In the genomic region with DNA sequence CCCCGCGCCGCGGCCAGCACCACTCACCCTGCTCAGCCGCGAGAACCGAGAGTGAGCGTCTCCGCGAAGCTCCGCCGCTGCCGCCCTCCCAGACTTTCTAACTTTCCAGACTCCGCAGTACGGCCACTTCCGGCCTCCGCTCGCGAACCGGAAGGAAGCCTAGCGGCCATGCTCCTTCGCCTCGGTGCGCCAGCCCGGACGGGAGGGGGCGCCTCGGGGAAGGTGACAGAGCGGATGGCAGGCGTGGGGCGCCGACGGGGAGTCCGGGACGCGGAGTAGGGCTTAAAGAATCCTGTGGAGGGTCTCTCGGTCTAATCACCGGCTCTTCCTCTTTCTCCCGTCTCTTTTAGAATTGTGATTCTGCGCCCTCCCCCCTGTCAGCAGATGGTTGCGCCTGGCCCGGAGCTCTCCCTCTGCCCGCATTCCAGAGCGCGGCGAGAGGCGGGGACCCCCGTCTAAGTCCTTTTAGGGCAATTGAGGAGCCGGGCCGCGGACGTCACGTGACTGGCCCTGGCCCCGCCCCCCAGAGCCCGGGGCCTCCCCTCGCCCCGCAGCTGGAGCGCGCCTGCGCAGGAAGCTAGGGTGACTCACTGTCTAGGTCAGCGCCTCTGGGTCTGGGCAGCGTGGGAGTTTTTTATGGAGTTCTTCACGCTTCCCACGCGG, we compare ENCODE assay signal across 8 mouse cellular contexts. TPM values are rescaled to one million over a fixed set of nuclear protein-coding genes. Genes with fewer than 3 reads are reported as not detected.
A peak's percentile ranks its signal among the peaks of the same experiment; 100 is the strongest.
DNase-seq lines count a peak whose midpoint lies in the region; ATAC-seq lines count a peak whose summit lies in the region.

Myom1 (plus strand) TSS at position 553 of the 663 bp plus-strand sequence.

- peak within 1 kb of the TSS; percentile 93 for H3K4me3 ChIP-seq in heart, embryonic 10.5 days
- H3K4me3 ChIP-seq in kidney, embryonic 15.5 days (replicated peaks): peak within 1 kb of the TSS; percentile 74

- peak within 1 kb of the TSS; percentile 95 for H3K9ac ChIP-seq in kidney, embryonic 15.5 days

- H3K4me2 ChIP-seq in kidney, embryonic 15.5 days: peak within 1 kb of the TSS; percentile 68

- H3K27ac ChIP-seq in heart, embryonic 10.5 days: peak within 1 kb of the TSS; percentile 100
- peak within 1 kb of the TSS; percentile 100 for H3K27ac ChIP-seq in kidney, embryonic 15.5 days

- no peaks in the 10 kb centered on the region for H3K36me3 ChIP-seq in heart, embryonic 10.5 days
- H3K36me3 ChIP-seq in kidney, embryonic 15.5 days: 0 out of 2 replicates have a peak, but pooled peaks cover 5% of the 10 kb centered on the region

- H3K9me3 ChIP-seq in heart, embryonic 10.5 days: no peaks in the 10 kb centered on the region
- no peaks in the 10 kb centered on the region for H3K9me3 ChIP-seq in kidney, embryonic 15.5 days (replicated peaks)

- WGBS in heart, embryonic 10.5 days: under 1% methylated on average over 65 of the region's 65 CpGs
- WGBS in kidney, embryonic 15.5 days: under 1% methylated on average over 65 of the region's 65 CpGs

- peak; percentile 99 for DNase-seq in B cell, adult 2 months
- peak; percentile 97 for DNase-seq in brain, adult 2 months (ENCODE audit: low read depth, low spot score)
- peak; percentile 99 for DNase-seq in heart, embryonic 10.5 days (ENCODE audit: low spot score)
- peak; percentile 98 for DNase-seq in liver
- peak; percentile 99 for DNase-seq in spleen, postnatal 4 days (ENCODE audit: low spot score in 2 of 2)

- peaks cover 38% of the 10 kb centered on the region for H3K4me1 ChIP-seq in heart, embryonic 10.5 days
- H3K4me1 ChIP-seq in kidney, embryonic 15.5 days: peaks cover 40% of the 10 kb centered on the region

- peak; percentile 87 for ATAC-seq in erythroblast, adult 5-6 weeks (replicated peaks; ENCODE audit: low FRiP score, poor library complexity, severe bottlenecking)
- peak; percentile 96 for ATAC-seq in kidney, embryonic 15.5 days (replicated peaks; ENCODE audit: low FRiP score)
- ATAC-seq in monocyte, adult 5-6 weeks (replicated peaks; ENCODE audit: insufficient number of reproducible peaks, low FRiP score, low TSS enrichment, poor library complexity, severe bottlenecking): peak; percentile 76

- H3K27me3 ChIP-seq in heart, embryonic 10.5 days (ENCODE audit: insufficient read depth, poor library complexity, severe bottlenecking): no peaks in the 10 kb centered on the region
- H3K27me3 ChIP-seq in kidney, embryonic 15.5 days: no peaks in the 10 kb centered on the region

RNA-seq across cellular contexts. Expression of gene Myom1, which starts in this region (rescaled TPM):
- total RNA-seq in erythroblast, adult 5-6 weeks (2015; ENCODE audit: low replicate concordance): not detected in 2 replicates
- total RNA-seq in erythroblast, adult 5-6 weeks (2017; ENCODE audit: low replicate concordance): 0.34 and 1.1 TPM in 2 replicates
- 109 and 198 TPM in 2 replicates for polyA plus RNA-seq in heart, embryonic 10.5 days (2016; fragmentation: Nextera tagmentation; extraction: Ambion mirVana)
- polyA plus RNA-seq in kidney, embryonic 15.5 days (2015; fragmentation: Nextera tagmentation; extraction: Ambion mirVana): 5.5 and 6.0 TPM in 2 replicates
- total RNA-seq in monocyte, adult 5-6 weeks (2017): 3.4 to 10.7 TPM (median 5.0 TPM) in 3 replicates

Comparison
In these comparisons a context has a peak if more than half of its experiments do, and no peak if none do; other contexts are left out.
1. Peak in every context shown above with its lines: DNase-seq, ATAC-seq, H3K4me3 ChIP-seq and H3K27ac ChIP-seq.
2. RNA of gene Myom1 (polyA plus RNA-seq): 109 to 198 TPM in heart, embryonic 10.5 days; 5.5 to 6.0 TPM in kidney, embryonic 15.5 days; every median in the first group is over 10 times any median in the second.